Mouse (Mus musculus): ENCODE measurements around the gene Gm8138.
"Not testable (repeated sequence)": the region's sequence is repeated elsewhere in the genome, so short reads cannot be mapped to it uniquely, and the experiment has no call there.

Gene Gm8138

GRCm38 (mm10) chr14:43416250-43416649 is at the start of gene Gm8138:
TSS of gene Gm8138 (minus strand) at chr14:43416350.
- not testable (repeated sequence) for DNase-seq

DNA sequence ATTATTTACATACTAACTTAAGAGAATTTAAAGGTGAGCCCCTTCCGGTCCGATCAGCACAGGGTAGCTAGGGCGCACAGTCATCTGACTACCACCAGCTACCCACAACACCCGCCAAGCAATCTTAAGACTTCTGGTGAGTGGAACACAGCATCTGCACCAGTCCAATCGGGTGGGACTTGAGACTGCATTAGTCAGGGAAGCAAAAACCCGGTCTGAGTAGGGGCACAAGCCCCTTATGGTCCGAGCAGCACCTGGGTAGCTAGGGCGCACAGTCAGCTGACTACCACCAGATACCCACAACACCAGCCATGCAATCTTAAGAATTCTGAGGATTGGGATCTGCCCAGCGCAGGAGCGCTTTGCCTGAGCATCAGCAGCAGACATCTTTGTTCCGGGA is 54.4 kb downstream of the Gm8138 start:
- DNase-seq: peak in 1 of 2 experiments; percentile 14

Measured in spleen, adult 18-20 months (tissue).